Mouse (Mus musculus): Measurements from ENCODE around the gene Olfr750. TPM values are rescaled to one million over a fixed set of nuclear protein-coding genes. Genes with fewer than 3 reads are reported as not detected.

Olfr750 gene
- polyA plus RNA-seq, 1 experiment from 2014 or later = not detected

GRCm38 (mm10) chr14:51050063-51050462, 24.2 kb downstream of the Olfr750 start, which contains the start of gene Rnase11:
TSS of gene Rnase11 (minus strand) at chr14:51050163.
- no peak within 1 kb of the TSS for H3K4me3 ChIP-seq (ENCODE audit: low read depth, low read length)
- H3K36me3 ChIP-seq (ENCODE audit: control insufficient read depth, insufficient read depth) = no peaks in the 10 kb centered on the region
- 57% methylated on average over 2 of the region's 2 CpGs for WGBS (ENCODE audit: insufficient replicate concordance)
- no peaks in the 10 kb centered on the region for H3K9me3 ChIP-seq (replicated peaks; ENCODE audit: control insufficient read depth, low read length)
- no peak within 1 kb of the TSS for H3K27ac ChIP-seq (ENCODE audit: low read length)
- H3K4me2 ChIP-seq (ENCODE audit: low read depth, low read length) = no peak within 1 kb of the TSS
- no peaks in the 10 kb centered on the region for H3K27me3 ChIP-seq (ENCODE audit: control insufficient read depth, insufficient read depth, low read depth, low read length)
- H3K4me1 ChIP-seq (ENCODE audit: control insufficient read depth, low read depth, low read length) = no peaks in the 10 kb centered on the region
- no peak within 1 kb of the TSS for H3K9ac ChIP-seq (ENCODE audit: low read depth, low read length)
- no peak for ATAC-seq (ENCODE audit: low read depth)

DNA sequence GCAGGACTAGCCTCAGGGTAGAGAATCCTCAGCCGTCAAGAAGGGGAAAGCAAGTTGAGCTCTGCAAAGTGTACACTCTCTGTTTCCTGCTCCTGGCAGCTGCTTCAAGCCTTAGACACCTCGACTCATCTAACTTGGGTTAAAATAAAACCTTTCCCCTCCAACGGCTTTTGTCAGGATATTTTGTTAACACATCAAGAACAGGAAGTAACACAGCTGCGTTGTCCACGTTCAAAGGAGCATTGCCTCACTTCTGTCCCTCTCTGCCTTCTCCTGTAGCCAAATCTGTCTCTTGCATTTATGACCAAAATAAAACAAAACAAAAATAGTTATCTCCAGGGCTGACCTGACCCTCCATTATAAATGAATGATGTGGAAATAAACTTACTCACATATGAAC, 26.4 kb downstream of the Olfr750 start:
- no peak overlapping the region for H3K27ac ChIP-seq (ENCODE audit: low read length)
- 7% methylated on average over 5 of the region's 5 CpGs for WGBS (ENCODE audit: insufficient replicate concordance)
- H3K27me3 ChIP-seq (ENCODE audit: control insufficient read depth, insufficient read depth, low read depth, low read length) = no peaks in the 10 kb centered on the region
- no peaks in the 10 kb centered on the region for H3K9me3 ChIP-seq (replicated peaks; ENCODE audit: control insufficient read depth, low read length)
- H3K4me1 ChIP-seq (ENCODE audit: control insufficient read depth, low read depth, low read length) = no peaks in the 10 kb centered on the region
- no peak for ATAC-seq (ENCODE audit: low read depth)
- no peaks in the 10 kb centered on the region for H3K36me3 ChIP-seq (ENCODE audit: control insufficient read depth, insufficient read depth)
- no peak overlapping the region for H3K4me2 ChIP-seq (ENCODE audit: low read depth, low read length)
- H3K9ac ChIP-seq (ENCODE audit: low read depth, low read length) = no peak overlapping the region
- no peak overlapping the region for H3K4me3 ChIP-seq (ENCODE audit: low read depth, low read length)

- WGBS (ENCODE audit: insufficient replicate concordance) = 65% methylated on average over 6 of the region's 6 CpGs
- Histone ChIP-seq H3K27me3 (ENCODE audit: control insufficient read depth, insufficient read depth, low read depth, low read length) (no peaks in the 10 kb centered on the region), H3K9me3 (replicated peaks; ENCODE audit: control insufficient read depth, low read length) (no peaks in the 10 kb centered on the region), H3K4me1 (ENCODE audit: control insufficient read depth, low read depth, low read length) (no peaks in the 10 kb centered on the region), H3K36me3 (ENCODE audit: control insufficient read depth, insufficient read depth) (no peaks in the 10 kb centered on the region), H3K9ac (ENCODE audit: low read depth, low read length) (no peak within 1 kb of the TSS), H3K27ac (ENCODE audit: low read length) (no peak within 1 kb of the TSS), H3K4me3 (ENCODE audit: low read depth, low read length) (no peak within 1 kb of the TSS), H3K4me2 (ENCODE audit: low read depth, low read length) (no peak within 1 kb of the TSS)
- ATAC-seq (ENCODE audit: low read depth) = no peak
Observed at GRCm38 (mm10) chr14:51041769-51042168, 32.5 kb downstream of the Olfr750 start, which contains the start of gene Rnase9. TSS of gene Rnase9 (minus strand) at chr14:51041869.

GRCm38 (mm10) chr14:51036214-51036613, 38.0 kb downstream of the Olfr750 start:
- 66% methylated on average over 4 of the region's 4 CpGs for WGBS (ENCODE audit: insufficient replicate concordance)
- no peak overlapping the region for H3K4me3 ChIP-seq (ENCODE audit: low read depth, low read length)
- no peaks in the 10 kb centered on the region for H3K36me3 ChIP-seq (ENCODE audit: control insufficient read depth, insufficient read depth)
- no peaks in the 10 kb centered on the region for H3K27me3 ChIP-seq (ENCODE audit: control insufficient read depth, insufficient read depth, low read depth, low read length)
- no peak overlapping the region for H3K27ac ChIP-seq (ENCODE audit: low read length)
- ATAC-seq (ENCODE audit: low read depth) = no peak
- H3K9me3 ChIP-seq (replicated peaks; ENCODE audit: control insufficient read depth, low read length) = no peaks in the 10 kb centered on the region
- H3K4me2 ChIP-seq (ENCODE audit: low read depth, low read length) = no peak overlapping the region
- no peak overlapping the region for H3K9ac ChIP-seq (ENCODE audit: low read depth, low read length)
- no peaks in the 10 kb centered on the region for H3K4me1 ChIP-seq (ENCODE audit: control insufficient read depth, low read depth, low read length)

- Histone ChIP-seq H3K27ac (ENCODE audit: low read length) (no peak overlapping the region), H3K9me3 (replicated peaks; ENCODE audit: control insufficient read depth, low read length) (no peaks in the 10 kb centered on the region), H3K4me2 (ENCODE audit: low read depth, low read length) (no peak overlapping the region), H3K9ac (ENCODE audit: low read depth, low read length) (no peak overlapping the region), H3K4me3 (ENCODE audit: low read depth, low read length) (no peak overlapping the region), H3K4me1 (ENCODE audit: control insufficient read depth, low read depth, low read length) (no peaks in the 10 kb centered on the region), H3K27me3 (ENCODE audit: control insufficient read depth, insufficient read depth, low read depth, low read length) (no peaks in the 10 kb centered on the region), H3K36me3 (ENCODE audit: control insufficient read depth, insufficient read depth) (no peaks in the 10 kb centered on the region)
- ATAC-seq (ENCODE audit: low read depth) = no peak
- 61% methylated on average over 1 of the region's 1 CpGs for WGBS (ENCODE audit: insufficient replicate concordance)
Observed at GRCm38 (mm10) chr14:51035206-51035605, 39.0 kb downstream of the Olfr750 start.

DNA sequence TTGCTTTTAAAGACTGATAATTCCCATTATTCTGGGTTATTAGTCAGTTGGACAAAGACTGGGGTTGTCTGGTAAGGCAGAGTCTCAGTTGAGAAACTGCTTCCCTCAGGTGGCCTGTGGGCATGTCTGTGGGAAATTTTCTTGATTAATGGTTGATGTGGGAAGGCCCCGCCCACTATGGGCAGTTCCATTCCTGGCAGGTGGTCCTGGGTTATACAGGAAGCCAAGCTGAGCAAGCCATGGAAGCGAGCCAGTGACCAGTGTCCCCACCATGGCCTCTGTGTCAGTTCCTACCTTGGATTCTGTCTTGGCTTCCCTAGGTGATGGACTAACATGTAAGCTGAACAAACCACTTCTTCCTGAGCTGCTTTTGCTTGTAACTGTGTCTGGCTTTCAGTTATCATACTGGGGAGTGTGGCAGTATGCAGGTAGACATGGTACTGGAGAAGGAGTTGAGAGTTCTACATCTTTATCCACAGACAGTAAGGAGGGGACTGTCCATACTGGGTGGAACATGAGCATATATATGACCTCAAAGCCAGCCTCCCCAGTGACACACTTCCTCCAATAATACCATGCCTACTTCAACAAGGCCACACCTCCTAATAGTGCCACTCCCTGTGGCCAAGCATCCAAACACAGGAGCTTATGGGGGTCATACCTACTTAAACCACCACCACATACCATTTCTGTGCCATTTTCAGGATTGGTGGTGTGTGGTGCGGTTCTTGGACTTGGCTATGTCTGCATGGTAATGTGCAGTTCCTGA, 46.7 kb downstream of the Olfr750 start:
- Histone ChIP-seq H3K27ac (ENCODE audit: low read length) (no peak overlapping the region), H3K4me2 (ENCODE audit: low read depth, low read length) (no peak overlapping the region), H3K36me3 (ENCODE audit: control insufficient read depth, insufficient read depth) (no peaks in the 10 kb centered on the region), H3K9me3 (replicated peaks; ENCODE audit: control insufficient read depth, low read length) (no peaks in the 10 kb centered on the region), H3K27me3 (ENCODE audit: control insufficient read depth, insufficient read depth, low read depth, low read length) (no peaks in the 10 kb centered on the region), H3K4me3 (ENCODE audit: low read depth, low read length) (no peak overlapping the region), H3K9ac (ENCODE audit: low read depth, low read length) (no peak overlapping the region), H3K4me1 (ENCODE audit: control insufficient read depth, low read depth, low read length) (no peaks in the 10 kb centered on the region)
- ATAC-seq (ENCODE audit: low read depth) = no peak
- WGBS (ENCODE audit: insufficient replicate concordance) = 43% methylated on average over 3 of the region's 3 CpGs

DNA sequence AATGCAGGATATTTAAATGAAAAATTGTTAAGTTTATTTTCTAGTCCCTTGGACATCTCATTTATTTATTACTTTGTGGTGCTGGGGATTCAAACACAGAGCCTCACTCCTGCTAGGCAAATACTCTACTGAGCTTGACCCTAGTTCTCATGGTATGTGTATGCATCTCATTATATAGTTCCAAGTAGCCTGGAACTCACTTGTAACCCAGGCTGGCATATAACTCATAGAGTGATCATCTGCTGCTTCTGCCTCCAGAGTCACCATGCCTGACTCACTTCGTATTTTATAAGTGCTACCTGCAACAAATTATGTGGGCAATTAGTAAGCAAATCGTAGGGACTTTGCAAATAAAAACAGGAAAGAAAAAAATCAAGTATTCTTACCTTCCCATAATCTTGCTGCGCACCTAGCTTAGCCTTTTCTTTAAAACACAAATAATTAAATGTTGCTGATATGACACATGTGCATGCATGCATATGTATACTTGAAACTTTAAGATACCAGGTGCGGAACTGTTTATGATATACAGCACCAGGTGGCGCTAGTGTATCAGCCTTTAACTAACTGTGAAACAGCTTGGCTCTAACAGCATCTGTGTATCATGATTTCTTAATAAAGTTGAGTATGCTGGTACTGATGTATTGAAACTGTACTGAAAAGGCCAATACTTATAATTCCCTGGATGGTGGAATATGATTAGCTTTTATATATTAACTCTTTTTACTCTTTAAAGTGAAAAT, 47.7 kb downstream of the Olfr750 start:
- H3K9ac ChIP-seq (ENCODE audit: low read depth, low read length) = no peak overlapping the region
- no peaks in the 10 kb centered on the region for H3K36me3 ChIP-seq (ENCODE audit: control insufficient read depth, insufficient read depth)
- H3K4me2 ChIP-seq (ENCODE audit: low read depth, low read length) = no peak overlapping the region
- no peak overlapping the region for H3K4me3 ChIP-seq (ENCODE audit: low read depth, low read length)
- H3K4me1 ChIP-seq (ENCODE audit: control insufficient read depth, low read depth, low read length) = no peaks in the 10 kb centered on the region
- peak; percentile 47; the same call in 1 of the 2 replicates for ATAC-seq (ENCODE audit: low read depth)
- H3K9me3 ChIP-seq (replicated peaks; ENCODE audit: control insufficient read depth, low read length) = no peaks in the 10 kb centered on the region
- H3K27me3 ChIP-seq (ENCODE audit: control insufficient read depth, insufficient read depth, low read depth, low read length) = no peaks in the 10 kb centered on the region
- WGBS (ENCODE audit: insufficient replicate concordance) = 26% methylated on average over 5 of the region's 5 CpGs
- no peak overlapping the region for H3K27ac ChIP-seq (ENCODE audit: low read length)

DNA sequence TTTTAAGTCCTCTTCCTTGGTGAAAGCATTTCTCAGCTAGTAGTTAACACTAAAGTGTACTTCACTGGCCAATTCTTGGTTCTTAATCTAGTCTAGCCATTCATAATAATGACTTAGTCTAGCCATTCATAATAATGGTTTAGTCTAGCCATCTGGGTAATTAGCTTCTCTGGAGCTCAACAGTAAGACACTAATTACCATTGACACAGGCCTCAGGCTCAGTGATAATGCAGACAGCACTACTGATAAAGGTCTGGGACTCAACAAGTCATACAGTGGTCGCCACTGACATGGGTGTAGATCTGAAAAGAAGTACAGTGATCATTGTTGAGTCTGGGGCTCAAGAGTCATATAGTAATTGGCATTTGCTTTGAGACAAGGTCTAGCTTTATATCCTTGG, 49.4 kb downstream of the Olfr750 start:
- 31% methylated on average over 1 of the region's 1 CpGs for WGBS (ENCODE audit: insufficient replicate concordance)
- ATAC-seq (ENCODE audit: low read depth) = no peak
- H3K4me1 ChIP-seq (ENCODE audit: control insufficient read depth, low read depth, low read length) = no peaks in the 10 kb centered on the region

DNA sequence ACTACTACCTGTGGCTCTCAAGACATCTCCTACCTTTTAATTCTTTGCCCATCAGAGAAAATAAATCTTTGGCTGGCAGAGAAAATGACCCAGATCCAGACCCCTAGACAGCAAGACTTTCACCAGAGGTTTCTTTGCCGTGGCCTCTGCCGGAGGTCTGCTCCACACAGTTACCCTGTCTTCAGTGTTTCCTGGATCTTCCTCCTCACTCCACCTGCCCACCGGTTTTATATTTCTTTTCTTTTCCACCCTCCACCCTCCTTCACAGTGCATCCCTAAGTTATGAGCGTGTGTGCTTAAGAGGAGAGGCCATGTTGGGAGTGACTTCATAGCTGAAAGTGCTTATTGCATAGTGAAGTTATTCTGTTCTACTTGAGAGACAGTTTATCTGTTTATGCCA, 50.8 kb downstream of the Olfr750 start:
- no peak overlapping the region for H3K9ac ChIP-seq (ENCODE audit: low read depth, low read length)
- no peaks in the 10 kb centered on the region for H3K27me3 ChIP-seq (ENCODE audit: control insufficient read depth, insufficient read depth, low read depth, low read length)
- 65% methylated on average over 4 of the region's 4 CpGs for WGBS (ENCODE audit: insufficient replicate concordance)
- no peak overlapping the region for H3K27ac ChIP-seq (ENCODE audit: low read length)
- no peak overlapping the region for H3K4me2 ChIP-seq (ENCODE audit: low read depth, low read length)
- H3K36me3 ChIP-seq (ENCODE audit: control insufficient read depth, insufficient read depth) = no peaks in the 10 kb centered on the region
- H3K9me3 ChIP-seq (replicated peaks; ENCODE audit: control insufficient read depth, low read length) = no peaks in the 10 kb centered on the region
- no peak overlapping the region for H3K4me3 ChIP-seq (ENCODE audit: low read depth, low read length)
- H3K4me1 ChIP-seq (ENCODE audit: control insufficient read depth, low read depth, low read length) = no peaks in the 10 kb centered on the region
- ATAC-seq (ENCODE audit: low read depth) = no peak

More for the DNA sequence above, 49.4 kb downstream of the Olfr750 start:
- no peak overlapping the region for H3K4me3 ChIP-seq (ENCODE audit: low read depth, low read length)
- no peak overlapping the region for H3K9ac ChIP-seq (ENCODE audit: low read depth, low read length)
- no peaks in the 10 kb centered on the region for H3K27me3 ChIP-seq (ENCODE audit: control insufficient read depth, insufficient read depth, low read depth, low read length)
- no peak overlapping the region for H3K4me2 ChIP-seq (ENCODE audit: low read depth, low read length)
- H3K9me3 ChIP-seq (replicated peaks; ENCODE audit: control insufficient read depth, low read length) = no peaks in the 10 kb centered on the region
- no peak overlapping the region for H3K27ac ChIP-seq (ENCODE audit: low read length)
- H3K36me3 ChIP-seq (ENCODE audit: control insufficient read depth, insufficient read depth) = no peaks in the 10 kb centered on the region
